Mouse (Mus musculus) urinary bladder, postnatal 36 days (tissue): ENCODE data around the gene Wwox.
A peak's percentile ranks its signal among the peaks of the same experiment; 100 is the strongest.

ENCODE experiments used
- DNase-seq, 2 experiments: peaks; one replicate each; pipeline ENCODE4 v3.0.0; 2022; ENCODE audit warnings: low spot score in 2 of 2, mixed read lengths in 1 of 2

Gene Wwox

GRCm38 (mm10) chr8:114665521-114665920 lies 226.1 kb downstream of the Wwox start:
- DNase-seq = no peak

- DNase-seq = no peak
Observed at GRCm38 (mm10) chr8:114670801-114671200, 231.3 kb downstream of the Wwox start.

- peak; percentile 37 to 66 for DNase-seq
Observed at GRCm38 (mm10) chr8:114671237-114671674, 231.8 kb downstream of the Wwox start.

- DNase-seq = no peak
Observed at GRCm38 (mm10) chr8:114673416-114673815, 234.0 kb downstream of the Wwox start.

GRCm38 (mm10) chr8:114675151-114675550 lies 235.7 kb downstream of the Wwox start:
- DNase-seq = no peak

- no peak for DNase-seq
Observed at GRCm38 (mm10) chr8:114676918-114677317, 237.5 kb downstream of the Wwox start.

- DNase-seq = no peak
Observed at GRCm38 (mm10) chr8:114677551-114678127, 238.2 kb downstream of the Wwox start.

GRCm38 (mm10) chr8:114679386-114680098 lies 240.1 kb downstream of the Wwox start:
- DNase-seq = peak in 1 of 2 experiments; percentile 17

- DNase-seq = no peak
Observed at GRCm38 (mm10) chr8:114681136-114681535, 241.7 kb downstream of the Wwox start.

- DNase-seq = no peak
Observed at GRCm38 (mm10) chr8:114682166-114682565, 242.7 kb downstream of the Wwox start.

- peak in 1 of 2 experiments; percentile 30 for DNase-seq
Observed at GRCm38 (mm10) chr8:114684046-114684702, 244.7 kb downstream of the Wwox start.

- no peak for DNase-seq
Observed at GRCm38 (mm10) chr8:114686462-114686861, 247.0 kb downstream of the Wwox start.

- no peak for DNase-seq
Observed at GRCm38 (mm10) chr8:114688732-114689131, 249.3 kb downstream of the Wwox start.

GRCm38 (mm10) chr8:114694566-114695198 lies 255.2 kb downstream of the Wwox start:
- DNase-seq = no peak

- DNase-seq = no peak
Observed at GRCm38 (mm10) chr8:114703517-114703916, 264.1 kb downstream of the Wwox start.

GRCm38 (mm10) chr8:114707538-114708138 lies 268.2 kb downstream of the Wwox start:
- no peak for DNase-seq

GRCm38 (mm10) chr8:114715318-114716070 lies 276.0 kb downstream of the Wwox start:
- DNase-seq = no peak

- DNase-seq = no peak
Observed at GRCm38 (mm10) chr8:114716546-114717255, 277.2 kb downstream of the Wwox start.

- DNase-seq = no peak
Observed at GRCm38 (mm10) chr8:114718821-114719220, 279.4 kb downstream of the Wwox start.

- DNase-seq = no peak
Observed at GRCm38 (mm10) chr8:114722611-114723010, 283.2 kb downstream of the Wwox start.
